Mouse (Mus musculus): ENCODE data around the gene Mettl26.

The Mettl26 gene

GRCm38 (mm10) chr17:25837076-25837410 is 37.8 kb upstream of the Mettl26 start, which contains the start of gene Rhbdl1:
Gene Rhbdl1, minus strand, starts transcription at chr17:25837295.
- DNase-seq (ENCODE audit: low read depth, low spot score) = no peak

- no peak for DNase-seq (ENCODE audit: low read depth, low spot score)
Measured at GRCm38 (mm10) chr17:25837533-25837932, 37.3 kb upstream of the Mettl26 start.

DNA sequence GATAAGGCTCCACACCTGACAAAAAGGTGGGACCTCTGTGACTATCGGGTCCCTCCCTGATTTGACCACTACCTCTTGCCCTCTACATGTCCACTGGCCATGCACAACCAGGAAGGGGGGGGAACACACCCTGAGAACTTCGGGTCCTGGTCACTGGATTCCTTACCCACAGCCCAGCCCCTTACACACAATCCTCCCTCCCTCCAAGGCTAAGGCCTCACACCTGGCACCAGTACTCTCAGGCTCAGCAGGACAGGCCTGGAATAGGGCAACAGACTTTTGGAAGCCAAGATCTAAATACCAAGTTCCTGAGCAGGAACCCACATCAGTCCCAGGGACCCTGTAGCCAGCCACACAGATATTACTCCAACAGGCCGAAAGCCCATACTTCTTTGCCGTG is 36.0 kb upstream of the Mettl26 start:
- DNase-seq (ENCODE audit: low read depth, low spot score) = no peak

DNA sequence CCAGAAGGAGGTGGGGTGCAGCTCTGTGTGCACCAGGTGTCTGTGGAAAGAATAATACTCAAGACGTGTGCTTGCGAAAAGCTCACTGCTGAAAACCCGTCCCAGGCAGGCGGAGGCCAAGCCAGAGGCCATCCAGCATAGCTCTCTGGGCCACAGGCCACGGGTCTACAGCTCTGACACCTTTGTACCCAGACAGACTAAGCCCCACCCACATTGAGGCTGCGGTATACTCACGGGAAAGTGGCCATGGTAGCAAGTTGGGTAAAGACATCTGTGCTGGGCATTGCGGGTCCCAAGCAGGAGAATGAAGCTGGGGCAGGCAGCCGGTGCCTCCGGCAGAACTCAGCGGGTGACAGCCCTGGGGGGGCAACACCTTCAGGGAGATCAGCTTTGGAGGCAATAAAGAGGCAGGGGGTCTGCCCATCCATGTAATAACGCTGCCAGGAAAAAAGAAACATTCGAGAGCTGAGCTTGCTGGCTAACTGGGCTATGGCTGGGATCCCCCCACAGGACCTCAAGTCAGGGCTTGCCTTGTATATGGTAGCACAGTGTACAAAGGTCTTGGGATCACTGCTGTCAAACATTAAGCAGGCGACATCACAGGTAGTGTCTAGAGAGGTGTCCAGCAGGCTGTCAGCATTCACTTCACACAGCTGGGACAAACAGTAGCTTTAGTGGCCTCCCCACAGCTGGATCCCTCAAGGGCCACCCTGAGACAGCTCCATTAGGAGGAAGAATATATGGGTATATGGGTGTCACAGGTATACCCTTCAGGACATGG is 35.2 kb upstream of the Mettl26 start:
- DNase-seq (ENCODE audit: low read depth, low spot score) = no peak

DNA sequence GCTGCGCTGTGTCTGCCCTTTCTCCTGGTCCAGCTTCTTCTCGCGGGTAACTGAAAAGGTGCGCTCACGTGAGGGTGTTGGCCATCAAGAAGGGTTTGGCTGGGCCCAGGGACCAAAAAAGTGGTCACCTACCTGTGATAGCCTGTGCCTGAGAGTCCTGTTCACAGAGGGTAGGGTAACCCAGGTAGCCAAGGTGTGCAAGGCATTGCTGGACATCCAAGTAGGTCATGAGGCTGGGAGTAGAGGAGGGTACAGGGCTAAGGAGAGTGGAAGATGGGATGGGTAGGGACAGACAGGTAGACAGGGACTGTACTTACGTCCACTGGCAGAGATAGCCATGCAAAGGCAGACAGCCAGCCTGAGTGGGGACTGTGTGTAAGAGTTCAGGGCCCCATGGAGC is 34.4 kb upstream of the Mettl26 start:
- DNase-seq (ENCODE audit: low read depth, low spot score) = no peak

DNA sequence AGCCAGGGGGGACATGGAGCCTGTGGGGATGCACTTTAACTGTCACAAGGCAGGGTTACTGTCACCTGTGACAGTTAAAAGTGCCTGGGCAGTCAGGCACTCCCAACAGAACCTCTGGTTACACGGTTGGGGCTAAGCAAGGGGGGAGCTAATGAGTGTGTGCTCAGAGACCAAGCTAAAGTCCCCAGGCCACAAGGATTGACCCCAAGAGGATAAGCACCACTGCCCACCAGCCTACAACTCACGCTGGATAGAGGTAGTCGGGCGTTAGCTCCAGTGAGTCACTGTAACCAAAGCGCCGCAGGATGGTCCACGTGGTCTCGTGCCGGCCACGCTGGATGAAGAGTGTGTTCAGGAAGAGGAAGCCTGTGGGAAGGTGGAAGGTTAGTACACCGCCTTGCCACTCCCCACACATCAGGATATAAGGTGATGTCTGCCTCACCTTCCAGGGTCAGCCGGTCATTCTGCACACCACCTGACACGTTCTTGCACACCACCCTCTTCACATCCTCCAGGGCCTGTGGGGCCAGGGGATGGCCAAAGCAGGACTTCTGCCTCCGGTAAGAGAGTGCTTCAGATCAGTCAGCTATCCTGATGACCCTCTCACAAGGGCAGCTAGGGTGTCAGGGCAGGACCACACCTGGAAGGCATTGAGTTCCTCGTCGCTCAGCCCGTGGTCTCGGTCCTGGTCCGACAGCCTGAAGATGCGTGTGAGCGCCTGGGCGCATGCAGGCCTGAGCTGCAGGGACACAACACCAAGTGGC is 33.6 kb upstream of the Mettl26 start, which contains the start of gene Gm20683:
Gm20683 (minus strand) TSS at position 647 of the 764 bp plus-strand sequence.
- DNase-seq (ENCODE audit: low read depth, low spot score) = no peak

DNA sequence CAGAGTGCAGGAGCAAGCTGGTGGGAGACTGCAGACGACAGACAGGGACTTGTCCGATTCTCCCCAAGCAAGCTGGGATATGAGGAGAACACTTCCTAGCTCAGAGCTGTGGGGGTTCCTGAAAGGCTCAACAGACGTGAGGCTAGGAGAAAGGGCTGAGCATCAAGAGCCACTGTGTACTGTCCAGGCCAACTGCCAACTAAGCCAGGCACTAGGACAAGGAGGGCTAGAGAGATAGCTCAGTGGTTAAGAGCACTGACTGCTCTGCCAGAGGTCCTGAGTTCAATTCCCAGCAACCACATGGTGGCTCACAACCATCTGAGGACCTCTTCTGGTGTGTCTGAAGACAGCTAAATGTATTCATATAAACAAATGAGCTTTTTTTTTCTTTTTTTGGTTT is 32.4 kb upstream of the Mettl26 start:
- DNase-seq (ENCODE audit: low read depth, low spot score) = no peak

- DNase-seq (ENCODE audit: low read depth, low spot score) = no peak
Measured at GRCm38 (mm10) chr17:25843122-25843521, 31.8 kb upstream of the Mettl26 start.

GRCm38 (mm10) chr17:25843636-25844395 is 31.1 kb upstream of the Mettl26 start:
- DNase-seq (ENCODE audit: low read depth, low spot score) = no peak

DNA sequence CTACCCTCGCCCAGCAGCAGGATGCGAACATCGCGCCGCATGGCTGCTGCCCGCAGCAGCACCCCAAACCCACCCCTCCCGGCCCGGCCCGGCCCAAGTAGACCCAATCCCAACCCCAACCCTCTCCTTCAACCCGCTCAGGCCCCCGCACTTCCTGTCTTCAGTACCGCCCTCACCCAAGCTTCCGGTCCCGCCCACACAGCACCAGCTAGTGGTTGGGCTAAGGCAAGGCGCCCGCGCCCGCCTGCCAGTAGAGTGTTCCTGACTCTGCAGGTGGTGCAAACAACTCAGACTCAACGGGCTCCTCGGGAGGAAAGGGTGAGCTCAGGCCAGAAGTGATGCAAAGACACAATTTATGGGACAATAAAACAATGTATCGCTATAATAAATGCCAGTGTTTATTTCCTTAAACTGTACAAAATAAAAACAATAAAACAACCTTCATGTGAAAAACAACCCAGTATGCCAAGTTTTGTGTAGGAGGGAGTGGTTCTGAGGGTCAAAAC is 30.4 kb upstream of the Mettl26 start, which contains the start of gene Rhot2:
Rhot2 (minus strand) TSS at position 456 of the 506 bp plus-strand sequence.
- DNase-seq (ENCODE audit: low read depth, low spot score) = peak; percentile 84

DNA sequence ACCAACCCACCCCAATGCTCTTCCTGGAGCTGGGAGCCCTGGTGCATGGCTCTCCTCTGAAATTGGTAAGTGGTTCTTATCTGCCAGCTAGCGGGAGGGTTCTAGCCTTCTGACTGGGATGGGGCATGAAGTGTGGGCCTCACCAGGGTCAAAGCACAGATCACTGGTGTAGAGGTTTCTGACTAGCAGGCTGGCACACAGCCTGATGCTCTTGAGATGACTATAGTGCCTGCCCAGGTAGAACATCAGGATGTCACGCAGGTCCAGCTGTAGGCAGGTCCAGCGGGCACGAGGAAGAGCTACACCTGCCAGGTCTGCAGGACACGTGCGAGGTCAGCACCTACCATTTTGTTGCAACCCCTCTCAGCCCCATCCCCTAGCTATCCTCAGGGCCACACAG is 14.6 kb upstream of the Mettl26 start:
- no peak for DNase-seq (ENCODE audit: low read depth, low spot score)

DNA sequence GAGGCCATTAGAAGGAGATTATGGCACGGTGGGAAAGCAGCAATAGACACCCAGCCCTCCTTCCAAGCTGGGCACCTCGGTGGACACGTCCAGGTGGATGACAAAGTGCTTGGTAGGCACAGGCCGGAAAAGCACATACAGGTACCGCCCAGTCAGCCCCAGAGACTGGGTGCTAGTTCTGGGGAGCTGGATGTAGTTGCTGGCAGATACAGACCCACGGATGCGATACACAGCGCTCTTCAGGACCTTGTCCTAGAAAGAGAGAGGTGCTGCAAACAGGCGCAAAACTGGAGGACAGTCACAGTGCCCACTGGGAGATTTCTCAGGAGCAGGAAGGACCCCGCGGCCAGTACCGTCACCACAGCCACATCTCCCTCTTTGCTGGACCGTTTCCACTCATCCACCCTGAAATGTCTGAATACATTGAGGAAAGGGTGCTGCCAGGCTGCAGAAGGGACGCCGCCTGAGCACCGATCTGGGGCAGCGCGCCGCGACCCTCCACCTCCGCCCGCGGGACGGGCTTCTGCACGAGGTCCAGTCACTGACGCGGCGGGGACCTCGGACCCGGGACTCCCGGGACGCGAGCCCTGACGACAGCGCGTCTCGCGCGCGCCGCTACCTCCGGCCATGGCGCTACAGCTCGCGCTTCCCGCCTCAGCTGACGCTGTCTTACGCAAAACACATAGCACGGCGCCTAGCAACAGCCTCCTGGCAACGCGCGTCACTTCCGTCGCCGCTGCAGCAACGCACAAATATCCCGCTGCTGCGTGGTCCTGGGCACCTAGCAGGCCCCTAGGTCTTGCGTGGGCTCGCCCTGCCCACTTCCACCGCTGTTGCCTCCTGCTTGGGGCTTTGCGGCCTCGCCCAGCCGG is 13.8 kb upstream of the Mettl26 start, which contains the start of gene Wdr90:
Wdr90 (minus strand) TSS at position 670 of the 872 bp plus-strand sequence.
- DNase-seq (ENCODE audit: low read depth, low spot score) = peak; percentile 90

DNA sequence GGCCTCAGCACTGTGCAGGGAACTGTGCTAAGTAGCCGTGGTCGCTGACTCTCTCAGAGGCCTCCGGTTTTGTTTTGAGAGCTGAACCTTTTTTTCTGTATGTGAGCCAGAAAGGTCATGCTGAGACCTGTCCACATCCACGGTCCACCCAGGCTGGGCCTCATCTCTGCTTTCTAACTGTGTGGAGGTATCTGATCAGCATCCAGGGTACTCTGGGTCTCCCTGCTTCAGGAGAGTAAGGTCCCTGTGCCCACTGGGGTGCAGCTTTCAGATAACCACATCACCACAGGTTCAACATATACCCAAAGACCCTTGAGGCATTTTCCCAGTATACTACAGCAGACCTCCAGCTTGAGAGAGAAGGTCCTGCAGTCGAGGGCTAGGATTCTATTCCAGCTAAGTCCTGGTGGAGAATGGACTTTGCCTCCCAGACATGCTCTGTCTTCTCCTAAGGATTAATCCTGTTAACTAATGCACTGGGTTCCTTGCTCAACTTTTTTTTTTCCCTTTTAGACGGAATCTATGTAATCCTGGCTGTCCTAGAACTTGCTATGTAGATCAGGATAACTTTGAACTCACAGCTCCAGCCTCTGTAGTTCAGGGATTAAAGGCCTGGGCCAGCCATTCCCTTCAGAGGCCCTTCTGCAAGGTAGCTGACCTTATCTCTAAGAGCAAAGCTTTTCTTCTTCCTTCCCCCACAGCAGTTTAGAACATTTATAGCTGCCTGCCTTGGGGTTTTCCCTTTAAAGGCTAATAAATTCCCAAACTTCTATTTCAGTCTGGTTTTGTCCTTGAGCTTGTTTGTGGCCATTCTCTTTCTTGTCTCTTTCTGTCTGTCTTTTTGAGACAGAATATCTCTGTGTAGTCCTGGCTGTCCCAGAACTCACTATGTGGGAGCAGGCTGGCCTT is 12.9 kb upstream of the Mettl26 start:
- no peak for DNase-seq (ENCODE audit: low read depth, low spot score)

DNA sequence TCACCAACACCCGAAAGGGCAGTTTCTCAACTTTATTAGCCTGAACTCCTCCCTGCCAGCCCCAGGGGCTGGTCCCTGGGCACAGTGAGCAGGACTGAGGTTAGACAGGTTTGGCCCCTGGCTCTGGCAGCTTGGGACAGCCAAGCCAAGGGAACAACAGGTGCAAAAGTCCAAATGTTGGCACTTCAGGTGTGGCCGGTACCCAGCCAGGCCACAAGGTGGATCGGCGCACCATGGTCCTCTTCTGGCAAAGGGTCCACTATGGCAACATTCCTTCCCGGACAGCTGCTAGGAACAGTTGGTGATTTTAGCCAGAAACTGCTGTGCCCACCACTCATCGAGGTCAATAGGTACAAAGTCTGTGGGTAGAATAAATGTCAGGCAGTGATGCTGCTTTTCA is 11.2 kb upstream of the Mettl26 start:
- no peak for DNase-seq (ENCODE audit: low read depth, low spot score)

DNA sequence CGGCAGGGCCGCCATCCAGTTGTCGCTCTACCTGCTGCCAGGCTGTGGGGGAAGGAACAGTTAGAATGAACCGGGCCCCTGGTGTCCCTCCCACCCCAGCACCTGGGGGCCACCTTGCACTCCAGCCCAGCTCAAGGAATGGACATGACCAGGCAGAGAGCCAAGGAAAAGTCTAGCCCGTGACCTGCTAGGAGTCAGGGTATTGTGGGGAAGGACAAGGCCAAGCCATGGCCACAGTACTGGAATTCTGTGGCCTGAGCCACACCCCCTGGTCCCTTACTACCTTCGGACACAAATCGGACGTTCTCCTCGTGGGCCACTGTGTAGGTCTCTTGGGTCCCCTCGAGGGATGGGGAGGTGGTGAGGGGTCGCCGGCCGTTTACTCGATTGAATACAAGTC is 10.6 kb upstream of the Mettl26 start:
- DNase-seq (ENCODE audit: low read depth, low spot score) = no peak

- DNase-seq (ENCODE audit: low read depth, low spot score) = no peak
Measured at GRCm38 (mm10) chr17:25865288-25865687, 9.6 kb upstream of the Mettl26 start.

DNA sequence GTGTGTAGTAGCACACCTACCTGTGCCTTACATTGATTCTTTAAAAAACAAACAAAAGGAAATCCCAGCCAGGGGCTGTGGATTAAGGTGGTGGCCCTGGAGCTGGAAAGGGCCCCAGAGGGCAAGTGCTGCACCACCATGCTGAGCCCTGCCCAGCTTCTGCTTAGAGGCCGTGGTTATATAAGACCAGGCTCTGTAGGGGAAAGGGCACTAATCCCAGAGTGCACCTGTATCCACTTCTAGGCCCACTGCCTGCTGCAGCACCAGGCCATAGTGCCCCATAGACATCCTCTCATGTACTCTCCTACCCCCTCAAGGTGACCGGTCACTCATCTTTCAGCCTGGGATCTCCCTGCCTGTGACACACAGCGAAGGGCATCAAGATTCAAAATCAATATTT is 8.7 kb upstream of the Mettl26 start:
- no peak for DNase-seq (ENCODE audit: low read depth, low spot score)

GRCm38 (mm10) chr17:25867509-25867835 is 7.4 kb upstream of the Mettl26 start:
- no peak for DNase-seq (ENCODE audit: low read depth, low spot score)

- no peak for DNase-seq (ENCODE audit: low read depth, low spot score)
Measured at GRCm38 (mm10) chr17:25867836-25868600, 6.9 kb upstream of the Mettl26 start.
